Mouse (Mus musculus): ENCODE results near the gene Tmem178b. TPM values are rescaled to one million over a fixed set of nuclear protein-coding genes. Genes with fewer than 3 reads are reported as not detected.

Tmem178b gene
- polyA plus RNA-seq, 1 experiment from 2014 or later: 1.8 TPM

GRCm38 (mm10) chr6:39876444-39876843, 3.4 kb downstream of the Tmem178b start:
- Histone ChIP-seq H3K27ac (no peak overlapping the region), H3K9ac (replicated peaks) (no peak overlapping the region), H3K9me3 (no peaks in the 10 kb centered on the region), H3K27me3 (peaks cover 48% of the 10 kb centered on the region), H3K36me3 (no peaks in the 10 kb centered on the region), H3K4me2 (no peak overlapping the region), H3K4me3 (replicated peaks) (no peak overlapping the region), H3K4me1 (replicated peaks) (peaks cover 20% of the 10 kb centered on the region)
- ATAC-seq (ENCODE audit: insufficient number of reproducible peaks, insufficient read depth, low FRiP score, low TSS enrichment, low read depth): no peak
- 68% methylated on average over 3 of the region's 3 CpGs for WGBS

- WGBS: 69% methylated on average over 3 of the region's 3 CpGs
- no peak for ATAC-seq (ENCODE audit: insufficient number of reproducible peaks, insufficient read depth, low FRiP score, low TSS enrichment, low read depth)
Measured at GRCm38 (mm10) chr6:39890811-39891210, 17.7 kb downstream of the Tmem178b start.

GRCm38 (mm10) chr6:39896500-39896899, 23.4 kb downstream of the Tmem178b start:
- Histone ChIP-seq H3K9ac (replicated peaks) (no peak overlapping the region), H3K36me3 (no peaks in the 10 kb centered on the region), H3K4me1 (replicated peaks) (no peaks in the 10 kb centered on the region), H3K27ac (no peak overlapping the region), H3K4me3 (replicated peaks) (no peak overlapping the region), H3K27me3 (no peaks in the 10 kb centered on the region), H3K9me3 (no peaks in the 10 kb centered on the region), H3K4me2 (no peak overlapping the region)
- 86% methylated on average over 3 of the region's 3 CpGs for WGBS
- ATAC-seq (ENCODE audit: insufficient number of reproducible peaks, insufficient read depth, low FRiP score, low TSS enrichment, low read depth): no peak

More at GRCm38 (mm10) chr6:39890811-39891210, 17.7 kb downstream of the Tmem178b start:
- H3K9me3 ChIP-seq: peaks cover 1% of the 10 kb centered on the region; the same call in 1 of the 2 replicates
- H3K4me3 ChIP-seq (replicated peaks): no peak overlapping the region
- 0 out of 2 replicates have a peak, but pooled peaks cover 4% of the 10 kb centered on the region for H3K4me1 ChIP-seq (replicated peaks)
- H3K4me2 ChIP-seq: no peak overlapping the region
- no peak overlapping the region for H3K27ac ChIP-seq
- no peak overlapping the region for H3K9ac ChIP-seq (replicated peaks)
- no peaks in the 10 kb centered on the region for H3K36me3 ChIP-seq
- no peaks in the 10 kb centered on the region for H3K27me3 ChIP-seq

- 53% methylated on average over 4 of the region's 4 CpGs for WGBS
- Histone ChIP-seq H3K4me1 (replicated peaks) (0 out of 2 replicates have a peak, but pooled peaks cover 4% of the 10 kb centered on the region), H3K4me3 (replicated peaks) (no peak overlapping the region), H3K36me3 (no peaks in the 10 kb centered on the region), H3K9me3 (no peaks in the 10 kb centered on the region), H3K4me2 (no peak overlapping the region), H3K9ac (replicated peaks) (no peak overlapping the region), H3K27ac (no peak overlapping the region), H3K27me3 (no peaks in the 10 kb centered on the region)
- no peak for ATAC-seq (ENCODE audit: insufficient number of reproducible peaks, insufficient read depth, low FRiP score, low TSS enrichment, low read depth)
Measured at GRCm38 (mm10) chr6:39899231-39899630, 26.2 kb downstream of the Tmem178b start.

- no peaks in the 10 kb centered on the region for H3K9me3 ChIP-seq
Measured at GRCm38 (mm10) chr6:39903220-39903773, 30.2 kb downstream of the Tmem178b start.

GRCm38 (mm10) chr6:39903845-39904244, 30.8 kb downstream of the Tmem178b start:
- WGBS: 54% methylated on average over 11 of the region's 11 CpGs
- H3K27me3 ChIP-seq: no peaks in the 10 kb centered on the region
- ATAC-seq (ENCODE audit: insufficient number of reproducible peaks, insufficient read depth, low FRiP score, low TSS enrichment, low read depth): no peak
- H3K9ac ChIP-seq (replicated peaks): no peak overlapping the region
- 0 out of 2 replicates have a peak overlapping the region, but pooled peaks have one; percentile 5 for H3K4me2 ChIP-seq
- no peaks in the 10 kb centered on the region for H3K36me3 ChIP-seq
- H3K9me3 ChIP-seq: no peaks in the 10 kb centered on the region
- H3K4me1 ChIP-seq (replicated peaks): 0 out of 2 replicates have a peak, but pooled peaks cover 6% of the 10 kb centered on the region
- no peak overlapping the region for H3K27ac ChIP-seq
- no peak overlapping the region for H3K4me3 ChIP-seq (replicated peaks)

More at GRCm38 (mm10) chr6:39903220-39903773, 30.2 kb downstream of the Tmem178b start:
- H3K4me2 ChIP-seq: no peak overlapping the region
- H3K9ac ChIP-seq (replicated peaks): no peak overlapping the region
- no peak overlapping the region for H3K4me3 ChIP-seq (replicated peaks)
- no peak for ATAC-seq (ENCODE audit: insufficient number of reproducible peaks, insufficient read depth, low FRiP score, low TSS enrichment, low read depth)
- 42% methylated on average over 6 of the region's 6 CpGs for WGBS
- H3K4me1 ChIP-seq (replicated peaks): 0 out of 2 replicates have a peak, but pooled peaks cover 6% of the 10 kb centered on the region
- no peak overlapping the region for H3K27ac ChIP-seq
- H3K36me3 ChIP-seq: no peaks in the 10 kb centered on the region
- no peaks in the 10 kb centered on the region for H3K27me3 ChIP-seq

- WGBS: 34% methylated on average over 8 of the region's 8 CpGs
- 0 out of 2 replicates have a peak, but pooled peaks cover 2% of the 10 kb centered on the region for H3K27me3 ChIP-seq
- H3K36me3 ChIP-seq: no peaks in the 10 kb centered on the region
- no peak overlapping the region for H3K4me3 ChIP-seq (replicated peaks)
- H3K27ac ChIP-seq: no peak overlapping the region
- no peak overlapping the region for H3K4me2 ChIP-seq
- no peaks in the 10 kb centered on the region for H3K4me1 ChIP-seq (replicated peaks)
- no peak for ATAC-seq (ENCODE audit: insufficient number of reproducible peaks, insufficient read depth, low FRiP score, low TSS enrichment, low read depth)
- no peak overlapping the region for H3K9ac ChIP-seq (replicated peaks)
- no peaks in the 10 kb centered on the region for H3K9me3 ChIP-seq
Measured at GRCm38 (mm10) chr6:39914956-39915355, 41.9 kb downstream of the Tmem178b start.

- 79% methylated on average over 2 of the region's 2 CpGs for WGBS
- ATAC-seq (ENCODE audit: insufficient number of reproducible peaks, insufficient read depth, low FRiP score, low TSS enrichment, low read depth): no peak
Measured at GRCm38 (mm10) chr6:39915636-39916281, 42.7 kb downstream of the Tmem178b start.

GRCm38 (mm10) chr6:39916514-39916913, 43.4 kb downstream of the Tmem178b start:
- H3K4me3 ChIP-seq (replicated peaks): no peak overlapping the region
- H3K9me3 ChIP-seq: no peaks in the 10 kb centered on the region
- no peaks in the 10 kb centered on the region for H3K4me1 ChIP-seq (replicated peaks)
- no peak overlapping the region for H3K27ac ChIP-seq
- no peak overlapping the region for H3K9ac ChIP-seq (replicated peaks)
- H3K4me2 ChIP-seq: no peak overlapping the region
- H3K36me3 ChIP-seq: no peaks in the 10 kb centered on the region
- ATAC-seq (ENCODE audit: insufficient number of reproducible peaks, insufficient read depth, low FRiP score, low TSS enrichment, low read depth): no peak
- 88% methylated on average over 4 of the region's 4 CpGs for WGBS
- no peaks in the 10 kb centered on the region for H3K27me3 ChIP-seq

More at GRCm38 (mm10) chr6:39915636-39916281, 42.7 kb downstream of the Tmem178b start:
- Histone ChIP-seq H3K9ac (replicated peaks) (no peak overlapping the region), H3K4me1 (replicated peaks) (no peaks in the 10 kb centered on the region), H3K27ac (no peak overlapping the region), H3K4me2 (no peak overlapping the region), H3K4me3 (replicated peaks) (no peak overlapping the region), H3K27me3 (0 out of 2 replicates have a peak, but pooled peaks cover under 1% of the 10 kb centered on the region), H3K9me3 (no peaks in the 10 kb centered on the region), H3K36me3 (no peaks in the 10 kb centered on the region)

- Histone ChIP-seq H3K27me3 (no peaks in the 10 kb centered on the region), H3K9ac (replicated peaks) (no peak overlapping the region), H3K4me3 (replicated peaks) (no peak overlapping the region), H3K4me2 (no peak overlapping the region), H3K36me3 (no peaks in the 10 kb centered on the region), H3K9me3 (no peaks in the 10 kb centered on the region), H3K4me1 (replicated peaks) (no peaks in the 10 kb centered on the region), H3K27ac (no peak overlapping the region)
- ATAC-seq (ENCODE audit: insufficient number of reproducible peaks, insufficient read depth, low FRiP score, low TSS enrichment, low read depth): no peak
- WGBS: 66% methylated on average over 8 of the region's 8 CpGs
Measured at GRCm38 (mm10) chr6:39917242-39917641, 44.2 kb downstream of the Tmem178b start.

- Histone ChIP-seq H3K4me1 (replicated peaks) (no peaks in the 10 kb centered on the region), H3K27ac (no peak overlapping the region), H3K4me3 (replicated peaks) (no peak overlapping the region), H3K36me3 (no peaks in the 10 kb centered on the region), H3K4me2 (no peak overlapping the region), H3K27me3 (no peaks in the 10 kb centered on the region), H3K9me3 (no peaks in the 10 kb centered on the region), H3K9ac (replicated peaks) (no peak overlapping the region)
- no peak for ATAC-seq (ENCODE audit: insufficient number of reproducible peaks, insufficient read depth, low FRiP score, low TSS enrichment, low read depth)
- 91% methylated on average over 6 of the region's 6 CpGs for WGBS
Measured at GRCm38 (mm10) chr6:39917729-39918128, 44.7 kb downstream of the Tmem178b start.
